Mouse (Mus musculus) kidney, embryonic 15.5 days (tissue): ENCODE data around the gene Stfa2. TPM values are rescaled to one million over a fixed set of nuclear protein-coding genes. Genes with fewer than 3 reads are reported as not detected.
"Not testable (repeated sequence)": the region's sequence is repeated elsewhere in the genome, so short reads cannot be mapped to it uniquely, and the experiment has no call there.

Source experiments
- ATAC-seq: fragments of 200-750 bp; cut with Nextera tagmentation; replicated peaks from 2 replicates; pipeline ENCODE4 v1.8.0; 2017; ENCODE audit warnings: moderate TSS enrichment; ENCODE audit not compliant: low FRiP score
- H3K27ac ChIP-seq: fragments of 300-500 bp; sonication (generic); 2 replicates; pipeline ENCODE4 v1.5.1; 2015; ENCODE audit warnings: mild to moderate bottlenecking, inconsistent platforms
- H3K27me3 ChIP-seq: fragments of 300-500 bp; sonication (generic); 2 replicates; pipeline ENCODE4 v1.6.1; 2015; ENCODE audit warnings: inconsistent platforms
- H3K36me3 ChIP-seq: fragments of 300-500 bp; sonication (generic); 2 replicates; pipeline ENCODE4 v1.6.1; 2015; ENCODE audit warnings: inconsistent platforms
- H3K4me1 ChIP-seq: fragments of 300-500 bp; sonication (generic); 2 replicates; pipeline ENCODE4 v1.6.1; 2015; ENCODE audit warnings: inconsistent platforms
- H3K4me2 ChIP-seq: fragments of 300-500 bp; sonication (generic); 2 replicates; pipeline ENCODE4 v1.6.1; 2015; ENCODE audit warnings: moderate library complexity, mild to moderate bottlenecking, inconsistent platforms
- H3K4me3 ChIP-seq: fragments of 300-500 bp; sonication (generic); replicated peaks from 2 replicates; pipeline ENCODE4 v1.5.1; 2015; ENCODE audit warnings: mild to moderate bottlenecking, inconsistent platforms
- H3K9ac ChIP-seq: fragments of 300-500 bp; sonication (generic); 2 replicates; pipeline ENCODE4 v1.6.1; 2015; ENCODE audit warnings: mild to moderate bottlenecking, inconsistent platforms
- H3K9me3 ChIP-seq: fragments of 300-500 bp; sonication (generic); replicated peaks from 2 replicates; pipeline ENCODE4 v1.6.1; 2016; ENCODE audit warnings: inconsistent platforms
- WGBS: fragments of 180-500 bp; shearing (Covaris S2); methylation state at CpG from one replicate; pipeline ENCODE4 v1.1.7; 2015; ENCODE audit warnings: mixed read lengths; 5-methylcytosine and 5-hydroxymethylcytosine counted together
- polyA plus RNA-seq: library from polyadenylated mRNA; unstranded; fragments of >200 nt; fragmentation: Nextera tagmentation; extraction: Ambion mirVana; gene quantifications from 2 replicates; pipeline ENCODE4 v1.2.1, GENCODE M21; 2015

The Stfa2 gene
- 1.3 and 1.5 TPM in 2 replicates for polyA plus RNA-seq

- Histone ChIP-seq H3K4me3 (no peak within 1 kb of the TSS), H3K4me2 (no peak within 1 kb of the TSS), H3K9ac (no peak within 1 kb of the TSS), H3K9me3 (no peaks in the 10 kb centered on the region), H3K27me3 (no peaks in the 10 kb centered on the region), H3K36me3 (no peaks in the 10 kb centered on the region), H3K27ac (no peak within 1 kb of the TSS), H3K4me1 (no peaks in the 10 kb centered on the region)
- ATAC-seq: no peak
Measured at GRCm38 (mm10) chr16:36408357-36408756, at the start of gene Stfa2. TSS of gene Stfa2 (minus strand) at chr16:36408457.

GRCm38 (mm10) chr16:36455342-36455802 lies 47.1 kb upstream of the Stfa2 start, which contains the start of gene Stfa3:
TSS of gene Stfa3 (minus strand) at chr16:36455392.
- H3K9ac ChIP-seq: no peak within 1 kb of the TSS
- no peak within 1 kb of the TSS for H3K27ac ChIP-seq
- no peaks in the 10 kb centered on the region for H3K36me3 ChIP-seq
- H3K4me3 ChIP-seq: no peak within 1 kb of the TSS
- H3K4me1 ChIP-seq: no peaks in the 10 kb centered on the region
- 87% methylated on average over 4 of the region's 4 CpGs for WGBS
- H3K27me3 ChIP-seq: no peaks in the 10 kb centered on the region
- H3K4me2 ChIP-seq: no peak within 1 kb of the TSS
- no peak for ATAC-seq
- H3K9me3 ChIP-seq: no peaks in the 10 kb centered on the region

GRCm38 (mm10) chr16:36420979-36421378 lies 12.7 kb upstream of the Stfa2 start:
- H3K4me3 ChIP-seq, H3K9me3 ChIP-seq, H3K27ac ChIP-seq, H3K4me2 ChIP-seq, ATAC-seq, H3K36me3 ChIP-seq, H3K9ac ChIP-seq, H3K27me3 ChIP-seq, H3K4me1 ChIP-seq: not testable (repeated sequence)
- 72% methylated on average over 1 of the region's 1 CpGs for WGBS

- Histone ChIP-seq H3K4me3 (no peak overlapping the region), H3K27ac (no peak overlapping the region), H3K36me3 (no peaks in the 10 kb centered on the region), H3K9me3 (no peaks in the 10 kb centered on the region), H3K4me1 (0 out of 2 replicates have a peak, but pooled peaks cover 3% of the 10 kb centered on the region), H3K27me3 (no peaks in the 10 kb centered on the region), H3K4me2 (peak overlapping the region; percentile 28; the same call in 1 of the 2 replicates), H3K9ac (no peak overlapping the region)
- no peak for ATAC-seq
- 14% methylated on average over 4 of the region's 4 CpGs for WGBS
Measured at GRCm38 (mm10) chr16:36389060-36389459, 19.2 kb downstream of the Stfa2 start.

- 76% methylated on average over 3 of the region's 3 CpGs for WGBS
- H3K4me1 ChIP-seq, H3K27ac ChIP-seq: not testable (repeated sequence)
Measured at GRCm38 (mm10) chr16:36367648-36368047, 40.6 kb downstream of the Stfa2 start, which contains the start of gene BC100530. TSS of gene BC100530 (minus strand) at chr16:36367748.

More at GRCm38 (mm10) chr16:36367648-36368047, 40.6 kb downstream of the Stfa2 start, which contains the start of gene BC100530:
- not testable (repeated sequence) for H3K4me3 ChIP-seq, H3K9ac ChIP-seq, ATAC-seq, H3K9me3 ChIP-seq, H3K36me3 ChIP-seq, H3K27me3 ChIP-seq, H3K4me2 ChIP-seq

Other genes starting within 250 kb of the Stfa2 start
- gene Gm5483, start 224.2 kb downstream of the Stfa2 start, polyA plus RNA-seq: 2.4 and 4.9 TPM in 2 replicates
- not detected in 2 replicates for gene Gm5416, start 198.1 kb downstream of the Stfa2 start, polyA plus RNA-seq
- not detected in 2 replicates for gene 2010005H15Rik, start 187.0 kb downstream of the Stfa2 start, polyA plus RNA-seq
- gene Stfa1, start 131.5 kb downstream of the Stfa2 start, polyA plus RNA-seq: 9.0 and 11.3 TPM in 2 replicates
- gene BC117090, start 74.1 kb downstream of the Stfa2 start, polyA plus RNA-seq: not detected in 2 replicates
- 8.6 and 11.6 TPM in 2 replicates for gene BC100530, start 40.7 kb downstream of the Stfa2 start, polyA plus RNA-seq
- 2.4 and 3.7 TPM in 2 replicates for gene Stfa3, start 46.9 kb upstream of the Stfa2 start, polyA plus RNA-seq
- 0.58 and 0.64 TPM in 2 replicates for gene Casr, start 153.7 kb upstream of the Stfa2 start, polyA plus RNA-seq